Mouse (Mus musculus) myocyte (in vitro differentiated cells): Measurements from ENCODE around the gene Mum1. TPM values are rescaled to one million over a fixed set of nuclear protein-coding genes. Genes with fewer than 3 reads are reported as not detected.

Experiments
- H3K27me3 ChIP-seq: one replicate; pipeline ENCODE4 v1.6.1; 2011; ENCODE audit not compliant: control insufficient read depth, insufficient read depth, insufficient read length
- H3K36me3 ChIP-seq: one replicate; pipeline ENCODE4 v1.6.1; 2011; ENCODE audit not compliant: control insufficient read depth, insufficient read depth
- H3K4me2 ChIP-seq: one replicate; pipeline ENCODE4 v1.6.1; 2011; ENCODE audit warnings: low read depth, control low read depth
- H3K4me3 ChIP-seq: one replicate; pipeline ENCODE4 v1.5.1; 2011; ENCODE audit warnings: mild to moderate bottlenecking, control low read depth, moderate library complexity
- H3K79me2 ChIP-seq: one replicate; pipeline ENCODE4 v1.6.1; 2011; ENCODE audit not compliant: control insufficient read depth, insufficient read depth
- H3ac ChIP-seq: one replicate; pipeline ENCODE4 v1.6.1; 2011; ENCODE audit not compliant: control insufficient read depth, insufficient read length
- CEBPB ChIP-seq: IDR thresholded peaks from 2 replicates; pipeline ENCODE4 v1.6.1; 2011; ENCODE audit warnings: mild to moderate bottlenecking, moderate library complexity; ENCODE audit not compliant: poor library complexity, insufficient read depth, severe bottlenecking
- E2F4 ChIP-seq: IDR thresholded peaks from one replicate; pipeline ENCODE4 v1.6.1; 2011; ENCODE audit warnings: mild to moderate bottlenecking, control low read depth, moderate library complexity; ENCODE audit not compliant: insufficient read depth
- MAX ChIP-seq: IDR thresholded peaks from one replicate; pipeline ENCODE4 v1.6.1; 2011; ENCODE audit warnings: low read depth, mild to moderate bottlenecking, control low read depth
- MYOD1 ChIP-seq, 3 experiments: IDR thresholded peaks; one replicate each; pipeline ENCODE4 v1.6.1; 2011; ENCODE audit warnings: control low read depth in 2 of 3, low read depth in 2 of 3, mild to moderate bottlenecking in 2 of 3, moderate library complexity in 1 of 3; ENCODE audit not compliant: insufficient read length in 2 of 3, control insufficient read depth in 1 of 3
- MYOG ChIP-seq, 3 experiments: IDR thresholded peaks; one replicate each; pipeline ENCODE4 v1.6.1; 2011; ENCODE audit warnings: control low read depth in 2 of 3, low read depth in 2 of 3, mild to moderate bottlenecking in 2 of 3; ENCODE audit not compliant: insufficient read length in 2 of 3, control insufficient read depth in 1 of 3, insufficient read depth in 1 of 3
- POLR2A ChIP-seq: IDR thresholded peaks from one replicate; pipeline ENCODE4 v1.6.1; 2011; ENCODE audit warnings: low read depth, mild to moderate bottlenecking, control low read depth, moderate library complexity; ENCODE audit not compliant: insufficient read length
- POLR2AphosphoS2 ChIP-seq: IDR thresholded peaks from one replicate; pipeline ENCODE4 v1.6.1; 2011; ENCODE audit warnings: low read depth, control low read depth; ENCODE audit not compliant: insufficient read length
- REST ChIP-seq: IDR thresholded peaks from one replicate; pipeline ENCODE4 v1.6.1; 2011; ENCODE audit warnings: mild to moderate bottlenecking, control low read depth, moderate library complexity; ENCODE audit not compliant: insufficient read depth, insufficient read length
- SRF ChIP-seq: IDR thresholded peaks from one replicate; pipeline ENCODE4 v1.6.1; 2011; ENCODE audit warnings: low read depth; ENCODE audit not compliant: control insufficient read depth, insufficient read length
- TCF12 ChIP-seq: IDR thresholded peaks from one replicate; pipeline ENCODE4 v1.6.1; 2011; ENCODE audit warnings: mild to moderate bottlenecking, control low read depth; ENCODE audit not compliant: poor library complexity, insufficient read depth, severe bottlenecking
- TCF3 ChIP-seq: IDR thresholded peaks from one replicate; pipeline ENCODE4 v1.6.1; 2011; ENCODE audit warnings: low read depth, control low read depth; ENCODE audit not compliant: insufficient read length
- USF1 ChIP-seq: IDR thresholded peaks from one replicate; pipeline ENCODE4 v1.6.1; 2011; ENCODE audit warnings: low read depth, mild to moderate bottlenecking, control low read depth, moderate library complexity
- polyA plus RNA-seq: library from polyadenylated mRNA; unstranded; fragments of >200 nt; fragmentation: generic; extraction: Trizol; gene quantifications from one replicate; pipeline ENCODE4 v1.2.1, GENCODE M21; 2012; ENCODE audit warnings: missing spikeins

Gene Mum1
- polyA plus RNA-seq, 1 experiment: 30.7 TPM

DNA sequence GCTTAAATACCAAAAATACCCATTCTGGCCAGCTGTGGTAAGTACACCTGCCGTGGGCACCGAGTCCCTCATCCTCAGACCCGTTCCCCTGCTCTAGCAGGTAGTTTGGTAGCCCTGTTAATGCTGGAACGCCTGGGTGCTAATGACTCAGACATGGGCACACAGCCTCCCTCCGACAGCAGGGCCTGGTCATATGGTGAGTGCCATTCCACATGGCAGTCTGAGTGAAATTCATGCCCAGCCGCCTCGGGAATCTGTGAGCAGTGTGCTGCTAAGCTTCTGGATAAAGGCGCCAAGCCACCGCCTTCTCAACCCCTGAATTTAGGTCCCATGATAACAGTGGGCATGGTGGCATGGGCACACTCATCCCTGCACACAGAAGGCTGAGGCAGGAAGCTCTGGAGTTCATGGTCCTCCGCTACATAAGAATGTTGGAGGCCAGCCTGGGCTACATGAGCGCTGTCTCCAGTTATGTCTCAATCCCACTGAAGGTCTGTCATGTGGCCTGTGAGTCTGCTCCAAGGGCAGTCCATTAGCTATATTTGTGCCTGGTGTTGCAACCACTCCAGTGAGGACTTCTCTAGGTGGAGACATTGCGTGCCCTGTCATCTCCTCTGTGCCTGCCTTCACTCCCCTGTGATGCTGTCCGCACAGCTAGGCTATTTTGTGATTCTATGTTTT lies 10.1 kb downstream of the Mum1 start:
- Histone ChIP-seq H3ac (no peak overlapping the region), H3K4me2 (no peak overlapping the region), H3K27me3 (no peaks in the 10 kb centered on the region), H3K36me3 (peaks cover 11% of the 10 kb centered on the region), H3K4me3 (no peak overlapping the region), H3K79me2 (no peaks in the 10 kb centered on the region)
- TF ChIP-seq MYOG (IDR thresholded peaks at IDR 0.05; ENCODE audit: control insufficient read depth in 1 of 3, insufficient read depth in 1 of 3, insufficient read length in 2 of 3, low read depth in 2 of 3): no peak
- no peak for TF ChIP-seq POLR2AphosphoS2
- no peak for TF ChIP-seq MYOD1 (IDR thresholded peaks at IDR 0.05; ENCODE audit: control insufficient read depth in 1 of 3, insufficient read length in 2 of 3, low read depth in 2 of 3)
- TF ChIP-seq TCF3: no peak
- TF ChIP-seq POLR2A: no peak
- TF ChIP-seq TCF12: no peak
- TF ChIP-seq SRF: no peak
- TF ChIP-seq MAX: no peak
- TF ChIP-seq USF1: no peak
- TF ChIP-seq CEBPB: no peak
- TF ChIP-seq E2F4: no peak
- TF ChIP-seq REST: no peak

GRCm38 (mm10) chr10:80237020-80237419 lies 10.8 kb downstream of the Mum1 start:
- TF ChIP-seq TCF3 (no peak), POLR2A (no peak), MAX (no peak), USF1 (no peak), MYOG (IDR thresholded peaks at IDR 0.05; ENCODE audit: control insufficient read depth in 1 of 3, insufficient read depth in 1 of 3, insufficient read length in 2 of 3, low read depth in 2 of 3) (no peak), REST (no peak), SRF (no peak), CEBPB (no peak)
- Histone ChIP-seq H3K4me3 (no peak overlapping the region), H3K27me3 (no peaks in the 10 kb centered on the region), H3K4me2 (no peak overlapping the region), H3K79me2 (no peaks in the 10 kb centered on the region), H3ac (no peak overlapping the region), H3K36me3 (peaks cover 11% of the 10 kb centered on the region)

DNA sequence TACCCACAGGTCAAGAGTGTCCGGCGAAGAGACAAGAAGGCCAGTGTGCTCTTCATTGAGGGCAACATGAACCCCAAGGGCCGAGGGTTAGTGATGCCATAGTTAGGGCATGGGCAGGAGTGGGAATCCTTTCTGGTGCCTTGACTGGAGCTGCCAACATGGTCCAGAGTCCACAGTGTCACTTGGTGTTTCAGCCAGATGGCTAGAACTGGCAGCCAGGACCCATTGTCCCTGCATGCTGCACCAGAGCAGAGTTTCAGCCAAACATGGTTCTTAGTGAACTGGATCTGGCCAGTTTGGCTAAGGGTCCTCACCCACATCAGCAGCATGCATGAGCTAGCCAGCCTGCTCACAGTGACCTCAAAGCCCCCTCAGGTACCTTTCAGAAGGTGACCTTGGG lies 12.1 kb downstream of the Mum1 start:
- Histone ChIP-seq H3ac (no peak overlapping the region), H3K27me3 (no peaks in the 10 kb centered on the region), H3K36me3 (peaks cover 11% of the 10 kb centered on the region), H3K4me2 (no peak overlapping the region), H3K4me3 (no peak overlapping the region), H3K79me2 (no peaks in the 10 kb centered on the region)
- TF ChIP-seq MAX: no peak

GRCm38 (mm10) chr10:80239791-80240190 lies 13.6 kb downstream of the Mum1 start:
- Histone ChIP-seq H3K4me3 (no peak overlapping the region), H3K27me3 (no peaks in the 10 kb centered on the region), H3ac (no peak overlapping the region), H3K79me2 (no peaks in the 10 kb centered on the region), H3K4me2 (no peak overlapping the region), H3K36me3 (peaks cover 7% of the 10 kb centered on the region)
- TF ChIP-seq MYOD1 (IDR thresholded peaks at IDR 0.05; ENCODE audit: control insufficient read depth in 1 of 3, insufficient read length in 2 of 3, low read depth in 2 of 3) (peak in 1 of 3 experiments; percentile 45), MAX (no peak)

- H3K4me3 ChIP-seq: no peak overlapping the region
- no peaks in the 10 kb centered on the region for H3K79me2 ChIP-seq
- no peaks in the 10 kb centered on the region for H3K27me3 ChIP-seq
- TF ChIP-seq TCF3 (no peak), USF1 (no peak), MYOD1 (IDR thresholded peaks at IDR 0.05; ENCODE audit: control insufficient read depth in 1 of 3, insufficient read length in 2 of 3, low read depth in 2 of 3) (no peak), POLR2AphosphoS2 (no peak), POLR2A (no peak), REST (no peak), MYOG (IDR thresholded peaks at IDR 0.05; ENCODE audit: control insufficient read depth in 1 of 3, insufficient read depth in 1 of 3, insufficient read length in 2 of 3, low read depth in 2 of 3) (no peak), MAX (no peak), SRF (no peak), TCF12 (no peak), E2F4 (no peak), CEBPB (no peak)
- H3K4me2 ChIP-seq: no peak overlapping the region
- H3K36me3 ChIP-seq: peaks cover 7% of the 10 kb centered on the region
- no peak overlapping the region for H3ac ChIP-seq
These were observed 15.9 kb downstream of the Mum1 start for GRCm38 (mm10) chr10:80242088-80242487.
